Mouse (Mus musculus) G1E-ER4 (cell line): ENCODE data around the gene Gca. TPM values are rescaled to one million over a fixed set of nuclear protein-coding genes. Genes with fewer than 3 reads are reported as not detected.

ENCODE experiments used
- GATA1 ChIP-seq: IDR thresholded peaks from one replicate; pipeline ENCODE4 v1.8.0; 2012; ENCODE audit warnings: low read length, inconsistent platforms
- polyA plus RNA-seq: library from polyadenylated mRNA; stranded (reverse); fragments of >175 nt; gene quantifications from 2 replicates; pipeline ENCODE4 v1.2.3, GENCODE M21; 2012

Gca gene
- polyA plus RNA-seq, result 0.19 and 0.24 TPM in 2 replicates

GRCm38 (mm10) chr2:62664135-62664670 is at the start of gene Gca:
Gca (plus strand) TSS chr2:62664285.
- TF ChIP-seq GATA1, result no peak

GRCm38 (mm10) chr2:62618934-62619341 is 45.1 kb upstream of the Gca start:
- peak; percentile 85 for TF ChIP-seq GATA1

GRCm38 (mm10) chr2:62619679-62620078 is 44.4 kb upstream of the Gca start:
- TF ChIP-seq GATA1, result no peak

GRCm38 (mm10) chr2:62623024-62623441 is 41.1 kb upstream of the Gca start:
- TF ChIP-seq GATA1, result no peak

- TF ChIP-seq GATA1, result no peak
Measured at GRCm38 (mm10) chr2:62627728-62628127, 36.4 kb upstream of the Gca start.

- no peak for TF ChIP-seq GATA1
Measured at GRCm38 (mm10) chr2:62628356-62628755, 35.7 kb upstream of the Gca start.

GRCm38 (mm10) chr2:62630446-62630845 is 33.6 kb upstream of the Gca start:
- no peak for TF ChIP-seq GATA1

- no peak for TF ChIP-seq GATA1
Measured at GRCm38 (mm10) chr2:62639869-62640268, 24.2 kb upstream of the Gca start.

GRCm38 (mm10) chr2:62643405-62644305 is 20.4 kb upstream of the Gca start:
- TF ChIP-seq GATA1, result no peak

- no peak for TF ChIP-seq GATA1
Measured at GRCm38 (mm10) chr2:62644891-62645290, 19.2 kb upstream of the Gca start.

GRCm38 (mm10) chr2:62645475-62645874 is 18.6 kb upstream of the Gca start:
- TF ChIP-seq GATA1, result no peak

- no peak for TF ChIP-seq GATA1
Measured at GRCm38 (mm10) chr2:62646014-62646645, 18.0 kb upstream of the Gca start, which contains the start of gene Ifih1. Ifih1 (minus strand) TSS chr2:62646255.

- TF ChIP-seq GATA1, result no peak
Measured at GRCm38 (mm10) chr2:62646671-62647289, 17.3 kb upstream of the Gca start.

- TF ChIP-seq GATA1, result no peak
Measured at GRCm38 (mm10) chr2:62651890-62652289, 12.2 kb upstream of the Gca start.

- no peak for TF ChIP-seq GATA1
Measured at GRCm38 (mm10) chr2:62652466-62652865, 11.6 kb upstream of the Gca start.
